Mouse (Mus musculus) cerebellum, adult 11-12 months (tissue): Measurements from ENCODE around the gene Slc16a3.

Experiments
- DNase-seq: peaks from one replicate; pipeline ENCODE4 v3.0.0; 2022

Slc16a3 gene

DNA sequence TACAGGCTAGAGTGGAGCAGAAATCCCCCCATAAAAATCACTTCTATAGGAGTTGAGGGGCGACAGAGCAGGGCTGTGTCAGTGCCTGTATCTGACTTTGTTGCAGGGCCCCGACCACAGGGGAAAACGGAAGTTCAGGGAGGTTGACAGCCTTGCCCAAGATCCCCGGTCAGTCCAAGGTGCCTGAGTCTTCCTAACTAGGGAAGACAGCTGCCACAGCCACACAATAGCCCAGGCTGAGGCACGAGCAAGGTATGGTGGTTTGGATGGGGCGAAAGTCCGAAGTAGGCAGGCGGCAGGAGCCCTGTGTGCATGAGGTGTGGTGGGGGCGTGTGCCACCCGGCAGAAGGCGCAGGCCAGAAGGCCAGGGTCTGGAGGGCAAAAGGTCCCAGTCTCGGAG lies at the start of gene Slc16a3:
Slc16a3 (plus strand) TSS at position 153 of the 400 bp plus-strand sequence.
- no peak for DNase-seq

DNA sequence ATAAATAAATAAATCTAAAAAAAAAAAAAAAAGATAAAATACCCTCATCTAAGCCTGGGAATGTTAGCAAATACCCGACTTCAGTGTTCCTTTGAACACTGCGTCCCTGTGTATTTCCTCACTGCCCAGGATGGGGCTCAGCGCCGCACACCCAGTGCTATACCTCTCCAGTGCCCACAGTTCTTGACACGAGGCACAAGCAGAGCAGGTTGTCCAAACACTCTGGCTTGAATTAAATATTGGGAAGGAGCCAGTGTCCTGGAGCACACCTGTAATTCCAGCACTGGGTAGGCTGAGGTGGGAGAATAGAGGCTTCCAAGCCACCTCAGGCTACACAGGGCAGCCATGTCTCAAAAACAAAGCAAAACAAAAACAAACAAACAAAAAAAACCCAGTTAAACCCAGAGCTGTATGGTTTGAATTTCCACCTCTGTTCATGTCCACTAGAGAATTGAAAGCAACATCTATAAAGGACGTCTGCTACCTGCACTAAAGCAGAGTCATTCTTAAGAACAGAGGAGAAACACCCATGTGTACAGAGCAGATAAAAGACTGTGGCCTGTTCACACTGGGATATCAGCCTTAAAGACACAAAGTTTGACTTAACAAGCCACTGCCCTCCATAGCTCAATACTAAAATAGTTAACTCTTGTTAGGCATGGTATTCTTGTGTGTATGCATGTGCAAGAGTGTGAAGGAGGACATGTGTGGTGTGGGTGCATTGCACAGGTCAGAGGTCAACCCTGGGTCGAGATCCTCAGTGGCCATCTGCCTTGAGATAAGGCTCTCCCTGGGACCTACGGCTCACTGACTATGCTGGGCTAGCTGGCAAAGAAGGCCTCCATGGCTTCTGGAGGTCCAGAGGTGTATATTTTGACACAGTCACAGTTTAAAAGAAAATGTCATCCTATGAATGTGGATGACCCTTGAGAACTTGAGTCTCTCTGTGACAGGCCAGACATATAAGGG lies 47.7 kb upstream of the Slc16a3 start:
- no peak for DNase-seq

DNA sequence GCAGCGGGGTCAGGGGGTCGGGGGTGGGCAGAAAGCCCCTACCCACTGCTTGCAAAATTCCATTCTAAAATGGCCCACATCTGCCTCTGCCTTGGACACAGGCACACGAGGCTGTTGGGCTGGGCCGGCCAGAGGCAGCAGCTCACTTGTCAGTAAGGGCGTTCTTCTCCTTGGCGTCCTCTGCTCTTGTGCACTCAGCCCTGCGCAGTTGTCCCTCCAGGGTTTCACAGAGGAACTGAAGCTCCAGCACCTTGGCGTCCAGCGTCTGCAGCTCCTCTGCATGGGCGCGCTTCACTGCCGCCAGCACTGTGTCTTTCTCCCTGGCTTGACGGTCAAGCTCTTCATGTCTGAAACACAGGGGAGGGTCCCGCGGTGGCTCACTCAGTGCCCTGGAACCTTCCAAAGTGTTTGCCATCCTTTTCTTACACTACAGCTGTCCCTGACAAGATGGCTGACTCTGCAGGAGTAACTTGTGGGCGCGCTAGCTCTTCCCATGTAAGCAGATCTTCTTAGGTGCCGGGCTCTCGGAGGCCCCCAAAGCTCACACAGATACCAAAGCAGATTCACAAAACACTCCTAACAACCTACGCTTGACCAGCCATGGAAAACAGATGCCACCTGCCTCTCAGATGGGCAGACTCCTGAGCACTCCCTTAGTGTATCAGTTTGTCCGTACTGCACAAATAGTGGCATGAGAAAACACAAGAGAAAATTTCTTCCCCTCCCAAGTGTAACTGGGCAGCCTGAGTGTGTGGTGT lies 46.4 kb upstream of the Slc16a3 start:
- DNase-seq = no peak

DNA sequence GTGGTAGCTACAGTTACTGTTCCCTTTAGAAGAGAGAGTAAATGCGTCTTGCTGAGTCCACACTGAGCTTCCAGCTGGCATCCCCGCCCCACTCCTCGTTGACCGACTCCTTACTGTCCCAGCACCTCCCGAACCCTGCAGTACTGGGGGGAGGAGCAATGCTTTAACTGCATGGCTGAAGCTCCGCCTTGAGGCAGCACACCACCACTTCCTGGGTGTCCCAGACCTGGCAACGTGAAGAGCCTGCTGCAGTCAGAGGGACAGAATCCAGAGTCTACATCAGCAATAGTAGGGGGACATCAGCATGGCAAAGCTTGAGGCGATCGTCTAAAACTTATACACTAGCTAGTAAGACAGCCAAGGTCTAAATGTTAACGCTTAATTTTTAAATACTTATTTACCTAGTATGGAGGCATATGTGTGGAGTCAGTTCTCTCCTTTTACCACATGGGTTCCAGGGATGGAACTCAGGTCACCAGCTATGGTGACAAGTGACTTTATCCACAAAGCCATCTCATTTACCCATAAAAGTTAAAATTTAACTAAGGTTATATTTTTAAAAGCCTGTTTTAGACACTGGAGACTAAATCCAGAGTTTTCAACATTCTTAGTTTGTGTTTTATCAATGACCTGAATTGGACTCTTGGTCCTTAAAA lies 45.7 kb upstream of the Slc16a3 start:
- no peak for DNase-seq

DNA sequence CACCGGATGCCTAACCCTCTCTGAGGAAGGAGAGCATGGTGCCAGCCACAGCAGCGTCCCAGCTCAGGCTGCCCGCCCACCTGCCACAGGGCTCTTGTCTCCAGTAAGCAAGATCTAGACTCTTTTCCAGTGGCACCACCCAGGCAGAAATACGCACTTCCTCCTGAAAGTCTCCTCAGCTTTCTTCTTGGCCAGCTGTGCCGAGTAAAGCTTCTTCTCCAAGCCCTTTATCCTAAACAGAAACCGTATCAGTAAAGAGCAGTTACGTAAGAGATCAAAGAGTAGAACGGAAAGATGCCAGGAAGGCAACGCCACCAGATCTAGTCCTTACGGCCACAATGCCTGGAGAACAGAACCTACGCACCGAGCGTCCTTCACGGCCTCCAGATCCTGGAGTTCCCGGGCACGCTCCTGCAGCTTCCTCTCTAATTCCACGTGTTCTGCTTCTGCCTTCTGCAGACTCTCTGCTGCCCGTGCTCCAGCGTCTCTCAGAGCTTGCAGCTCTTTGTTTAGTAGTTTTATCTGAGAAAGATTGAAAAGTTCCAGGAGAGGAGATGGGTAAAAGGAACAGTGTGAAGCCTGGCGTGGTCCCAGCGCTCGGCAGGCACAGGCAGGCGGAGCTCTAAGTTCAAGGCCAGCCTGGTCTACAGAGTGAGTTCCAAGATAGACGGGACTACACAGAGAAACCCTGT lies 45.0 kb upstream of the Slc16a3 start:
- no peak for DNase-seq

DNA sequence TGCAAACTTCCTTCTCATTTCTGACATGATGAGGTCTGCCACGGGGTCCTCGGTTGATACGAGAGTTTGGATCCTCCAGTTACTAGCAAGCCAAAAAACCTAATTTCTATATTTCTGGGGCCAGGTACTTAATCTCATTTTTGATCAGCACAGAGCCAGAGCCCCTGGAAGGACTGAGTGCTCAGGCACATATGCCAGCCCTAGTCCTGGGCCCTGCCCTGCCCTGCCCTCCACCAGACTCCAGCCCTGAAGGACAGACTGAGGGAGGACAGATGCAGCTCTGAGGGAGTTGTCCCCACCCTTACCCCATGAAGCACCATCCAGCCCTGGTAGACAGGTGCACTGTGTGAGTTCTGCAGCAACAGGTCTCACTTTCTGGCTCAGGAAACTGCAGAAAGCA lies 43.7 kb upstream of the Slc16a3 start:
- no peak for DNase-seq

DNA sequence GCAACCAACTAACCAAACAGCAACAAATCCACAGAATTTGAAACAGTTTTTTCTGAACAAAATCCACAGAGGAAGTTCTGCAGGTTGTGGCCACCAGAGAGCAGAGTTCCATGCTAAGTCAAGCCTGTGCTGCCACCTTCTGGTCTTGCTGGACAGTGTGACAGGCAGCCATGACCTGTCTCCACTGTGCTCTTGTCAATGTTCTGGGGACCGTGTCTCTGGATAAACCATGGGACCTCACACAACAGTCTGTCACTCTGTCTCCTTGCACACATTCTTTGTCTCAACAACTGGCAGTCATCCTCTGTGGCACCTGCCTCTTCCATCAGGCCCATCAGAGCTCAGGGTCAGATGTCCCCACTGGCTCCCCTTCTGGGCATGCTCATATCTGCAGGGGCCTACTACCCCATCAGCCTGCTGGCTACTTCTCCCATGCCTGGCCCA lies 42.8 kb upstream of the Slc16a3 start:
- DNase-seq = peak; percentile 56

DNA sequence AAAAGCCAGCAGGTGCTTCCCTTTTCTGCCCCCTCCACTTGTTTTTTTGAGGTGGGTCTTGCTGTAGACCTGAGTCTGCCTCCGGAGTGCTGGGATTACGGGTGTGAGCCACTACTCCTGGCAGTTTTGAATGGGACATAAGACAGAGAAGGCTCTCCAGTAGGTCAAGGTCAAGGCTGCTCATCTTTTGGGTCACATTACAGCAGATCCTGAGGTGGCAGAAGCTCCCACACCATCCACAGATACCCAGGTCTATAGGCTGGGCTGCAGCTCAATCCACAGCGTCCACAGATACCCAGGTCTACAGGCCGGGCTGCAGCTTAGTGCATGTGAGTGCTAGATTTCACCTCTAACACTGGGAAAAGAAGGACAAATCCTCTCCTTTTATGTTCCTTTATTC lies 34.5 kb upstream of the Slc16a3 start:
- no peak for DNase-seq

DNA sequence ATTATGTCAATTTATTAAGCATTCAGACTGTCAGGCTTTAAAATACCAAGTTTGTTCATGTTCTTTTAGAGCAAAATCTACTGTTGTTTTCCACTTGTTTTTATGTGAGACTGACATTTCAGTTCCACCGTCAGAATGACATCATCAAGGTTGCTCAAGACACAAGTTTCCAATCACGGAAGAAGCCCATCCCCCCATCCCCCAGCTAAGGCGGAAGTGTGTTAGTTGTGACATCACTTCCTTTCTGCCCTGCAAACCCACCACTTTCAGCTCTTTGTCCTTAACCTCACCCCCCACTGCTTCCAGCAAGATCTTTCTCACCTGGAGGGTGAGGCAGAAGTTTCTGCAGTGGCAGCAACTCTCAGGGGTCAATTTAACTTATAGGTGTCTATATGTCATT lies 31.8 kb upstream of the Slc16a3 start:
- DNase-seq = no peak

DNA sequence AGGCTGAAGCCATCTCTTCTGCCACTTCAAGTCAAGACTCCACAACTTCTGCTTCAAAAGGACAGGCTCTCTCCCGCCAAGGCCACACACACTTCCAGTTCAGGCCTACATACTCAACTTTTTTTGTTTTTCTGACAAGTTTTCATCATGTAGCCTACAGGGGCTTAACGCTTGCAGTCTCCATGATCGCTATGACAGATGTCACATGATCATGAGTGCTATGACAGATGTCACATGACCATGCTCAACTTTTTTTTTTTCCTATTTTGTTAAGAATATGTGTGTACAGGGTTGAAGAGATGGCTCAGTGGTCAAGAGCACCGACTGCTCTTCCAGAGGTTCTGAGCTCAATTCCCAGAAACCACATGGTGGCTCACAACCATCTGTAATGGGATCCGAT lies 30.5 kb upstream of the Slc16a3 start:
- DNase-seq = no peak

DNA sequence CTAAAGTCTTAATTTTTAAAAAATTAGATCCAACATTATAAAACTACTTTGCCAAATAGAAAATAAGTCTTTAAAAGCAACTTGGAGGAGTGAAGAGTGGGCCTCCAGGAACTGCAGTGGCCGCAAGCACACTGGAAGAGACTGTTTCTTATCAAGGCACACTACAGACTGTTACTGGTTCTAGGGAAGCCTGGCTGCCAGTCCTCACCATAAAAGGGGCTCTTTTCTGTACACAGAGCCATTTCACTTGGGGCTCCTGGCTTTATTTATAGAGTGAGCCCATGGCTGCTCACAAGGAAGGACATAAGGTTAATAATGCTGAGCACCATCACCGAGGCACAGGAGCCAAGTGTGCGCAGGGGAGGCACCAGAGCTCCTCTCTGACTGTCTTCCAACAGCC lies 25.8 kb upstream of the Slc16a3 start:
- no peak for DNase-seq

DNA sequence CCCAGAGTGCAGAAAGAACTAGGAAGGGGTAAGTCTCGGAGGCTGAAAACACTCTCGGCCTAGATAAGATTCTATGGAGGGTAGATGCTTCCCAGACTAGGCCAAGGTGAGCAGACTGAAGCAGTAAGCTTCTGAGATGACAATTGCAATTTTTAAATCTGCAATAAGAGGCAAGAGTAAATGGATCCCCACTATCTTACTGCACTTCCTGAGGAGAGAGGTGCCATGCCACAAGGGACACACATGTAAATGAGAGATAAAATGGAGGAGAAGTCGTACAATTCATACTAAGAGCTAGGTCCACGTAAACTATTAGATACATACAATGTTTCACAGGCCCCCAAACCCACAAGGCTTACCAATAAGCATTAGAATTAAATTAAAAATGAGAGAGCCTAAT lies 19.8 kb upstream of the Slc16a3 start:
- no peak for DNase-seq

DNA sequence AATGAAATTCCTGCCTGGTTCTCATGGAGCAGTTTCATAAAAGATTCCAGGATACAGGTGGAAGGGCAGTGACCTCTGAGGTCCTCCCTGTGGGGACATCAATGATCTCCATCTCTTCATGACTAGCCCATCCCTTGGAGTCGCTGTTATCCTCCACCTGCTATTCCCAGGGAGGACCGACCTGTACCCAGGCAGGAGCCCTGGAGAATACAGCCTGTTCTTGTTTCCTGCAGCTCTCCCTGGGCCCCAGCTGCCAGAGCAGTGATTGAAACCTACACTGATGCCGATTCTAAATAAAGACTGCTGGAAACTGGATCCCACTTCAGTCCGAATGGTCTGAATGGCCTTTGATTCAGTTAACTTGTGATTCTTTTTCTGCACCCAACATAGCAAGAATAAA lies 16.8 kb upstream of the Slc16a3 start:
- no peak for DNase-seq

DNA sequence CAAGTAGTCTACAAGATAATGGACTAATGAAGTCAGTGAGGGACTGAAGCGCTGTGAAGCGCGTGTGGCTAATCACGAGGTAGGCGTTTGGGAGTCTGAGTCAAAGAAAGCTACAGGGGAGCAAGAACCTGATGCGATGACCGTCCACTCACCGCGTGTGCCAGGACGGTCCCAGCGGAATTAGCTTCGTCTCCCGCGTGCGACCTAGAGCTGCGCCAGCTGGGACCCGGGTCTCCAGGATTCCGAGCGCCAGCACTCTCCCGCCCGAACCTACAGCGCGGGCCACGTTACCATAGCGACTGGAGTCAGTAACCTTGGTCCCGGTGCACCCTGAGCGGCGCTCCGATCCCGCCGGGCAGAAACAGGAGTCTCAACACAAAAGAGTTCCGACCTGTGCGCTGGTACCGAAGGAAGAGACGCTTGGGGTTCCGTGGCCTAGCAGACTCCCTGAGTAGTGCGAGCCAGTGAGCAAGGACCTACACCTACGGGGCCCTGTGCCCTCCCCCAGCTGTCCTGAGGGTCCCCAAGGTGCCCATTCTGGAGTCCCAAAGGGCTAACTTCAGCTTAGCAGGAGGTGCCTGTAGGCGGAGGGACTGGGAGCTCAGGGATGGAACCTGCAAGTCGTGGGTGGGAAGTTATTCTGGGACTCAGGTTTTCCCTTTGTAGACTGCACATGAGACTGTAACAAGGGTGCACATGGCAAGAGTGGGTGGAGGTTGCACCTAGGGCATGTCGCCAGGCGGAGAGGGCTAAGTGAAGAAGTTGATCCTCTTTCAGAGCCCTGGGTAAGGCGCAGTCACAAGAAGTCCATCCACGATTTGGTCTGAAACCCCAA lies 15.5 kb upstream of the Slc16a3 start, which contains the start of gene Ccdc57:
Ccdc57 (minus strand) TSS at position 309 of the 835 bp plus-strand sequence.
- DNase-seq = peak; percentile 87

DNA sequence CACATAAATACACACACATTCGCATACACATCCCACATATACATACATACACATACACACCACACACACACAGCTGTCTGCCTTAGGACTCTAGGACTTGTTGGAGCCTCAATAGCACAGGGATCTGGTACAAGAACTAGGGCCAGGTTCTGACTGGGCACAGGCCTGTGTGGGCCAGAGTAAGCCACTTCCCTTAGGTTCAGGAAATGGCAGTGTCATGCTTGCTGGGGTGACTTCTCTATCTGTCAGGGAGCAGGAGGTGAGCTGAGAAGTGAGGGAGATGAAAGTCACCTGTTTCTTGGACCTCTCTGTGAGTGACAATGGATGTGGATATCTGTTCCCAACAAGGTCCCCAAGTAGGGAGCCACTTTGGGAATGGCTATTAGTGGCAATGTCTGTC lies 10.3 kb upstream of the Slc16a3 start:
- DNase-seq = no peak

DNA sequence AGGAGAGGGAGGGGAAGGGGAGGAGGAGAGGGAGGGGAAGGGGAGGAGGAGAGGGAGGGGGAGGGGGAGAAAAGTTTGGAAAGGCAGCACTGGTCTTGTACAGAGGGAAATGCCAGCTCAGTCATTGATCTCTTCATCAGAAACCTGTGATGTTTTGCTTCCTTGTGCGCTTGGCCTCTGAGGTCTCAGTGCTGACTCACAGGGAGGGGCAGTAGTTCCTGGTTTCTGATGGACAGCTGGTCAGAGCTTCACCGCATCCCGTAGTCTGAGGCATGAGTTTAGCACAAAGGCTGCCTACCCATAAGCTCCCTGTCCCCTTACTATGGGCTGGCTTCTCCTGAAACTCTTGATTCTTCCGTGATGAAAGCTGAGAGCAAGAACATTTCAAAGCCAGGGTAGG lies 9.5 kb upstream of the Slc16a3 start:
- DNase-seq = no peak

DNA sequence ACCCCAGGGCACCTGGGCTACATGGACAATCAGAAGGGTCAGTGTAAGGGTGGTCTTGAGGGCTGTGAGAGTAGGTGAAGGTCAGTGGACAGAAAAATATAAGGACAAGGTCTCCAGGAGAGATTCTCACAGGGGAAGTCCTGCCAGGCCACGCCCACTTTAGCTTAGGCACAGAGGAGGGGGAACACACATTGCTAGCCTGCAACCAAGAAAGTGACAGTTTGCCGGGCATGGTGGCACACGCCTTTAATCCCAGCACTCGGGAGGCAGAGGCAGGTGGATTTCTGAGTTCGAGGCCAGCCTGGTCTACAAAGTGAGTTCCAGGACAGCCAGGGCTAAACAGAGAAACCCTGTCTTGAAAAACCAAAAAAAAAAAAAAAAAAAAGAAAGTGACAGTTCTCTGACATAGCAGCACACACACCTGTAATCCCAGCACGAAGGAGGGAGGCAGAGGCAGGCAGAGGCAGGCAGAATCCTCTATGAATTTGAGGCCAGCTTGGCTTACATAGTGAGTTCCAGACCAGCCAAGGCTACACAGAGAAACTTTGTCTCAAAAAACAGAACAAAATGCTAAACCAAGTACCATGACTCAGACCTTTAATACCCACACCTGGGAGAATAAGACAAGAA lies 8.5 kb upstream of the Slc16a3 start:
- DNase-seq = no peak

DNA sequence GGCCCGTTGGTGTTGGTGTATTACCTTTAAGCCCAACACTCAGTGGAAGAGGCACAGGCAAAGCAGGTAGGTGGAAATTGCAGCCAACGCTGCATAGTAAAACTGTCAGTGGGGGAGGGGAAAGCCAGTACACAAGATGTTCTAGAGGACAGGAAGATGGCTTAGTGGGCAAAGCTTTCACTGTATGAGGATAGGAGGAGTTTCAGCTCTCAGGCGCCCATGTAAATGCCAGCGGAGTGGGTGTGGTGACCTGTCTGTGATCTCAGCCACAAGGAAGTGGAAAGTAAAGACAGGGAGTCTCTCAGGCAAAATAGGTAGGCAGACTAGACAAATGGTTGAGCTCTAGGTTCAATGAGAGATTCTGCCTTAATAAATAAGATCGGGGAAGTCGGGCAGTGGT lies 7.3 kb upstream of the Slc16a3 start:
- no peak for DNase-seq

DNA sequence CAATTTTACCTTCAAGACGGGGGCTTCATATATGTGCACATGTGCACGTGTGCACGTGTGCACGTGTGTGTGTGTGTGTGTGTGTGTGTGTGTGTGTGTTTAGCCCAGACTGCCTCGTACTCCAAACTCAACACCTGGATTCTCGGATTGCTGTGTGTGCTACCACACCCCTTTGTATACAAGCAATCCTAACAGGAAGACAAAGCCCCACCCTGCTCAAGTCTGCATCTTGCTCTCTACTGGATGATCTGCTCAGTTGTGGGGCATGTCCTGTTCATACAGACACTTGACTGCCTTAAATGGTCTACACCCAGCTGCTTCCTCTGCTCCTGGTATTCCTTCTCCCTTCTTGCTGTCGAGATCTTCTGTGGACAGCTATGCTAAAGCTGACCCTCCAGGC lies 3.0 kb upstream of the Slc16a3 start:
- no peak for DNase-seq

DNA sequence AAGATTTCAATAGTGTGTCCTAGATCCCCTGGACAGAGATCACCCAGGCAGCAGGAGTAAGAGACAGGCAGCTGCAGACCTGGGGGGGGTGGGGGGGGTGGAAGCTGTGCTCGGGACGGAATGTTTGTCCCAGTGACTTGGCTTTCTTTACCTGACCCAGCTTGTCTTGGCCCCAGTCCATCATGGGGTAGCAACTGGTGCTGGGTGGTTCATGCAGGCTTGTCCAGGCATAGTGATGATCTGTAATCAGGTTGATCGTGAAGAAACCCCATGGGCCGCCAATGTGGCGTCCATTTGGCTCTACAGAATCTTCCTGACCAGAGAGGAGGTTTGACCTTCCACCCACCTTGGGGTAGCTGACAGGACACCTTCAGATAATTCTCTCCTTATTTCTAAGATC lies 2.4 kb upstream of the Slc16a3 start:
- DNase-seq = no peak
